Mouse (Mus musculus) heart, postnatal 0 days (tissue): ENCODE measurements around the gene Ints13. TPM values are rescaled to one million over a fixed set of nuclear protein-coding genes. Genes with fewer than 3 reads are reported as not detected.
A peak's percentile ranks its signal among the peaks of the same experiment; 100 is the strongest.

ENCODE experiments used
- ATAC-seq: fragments of 200-750 bp; cut with Nextera tagmentation; 2 replicates; pipeline ENCODE4 v1.8.0; 2017; ENCODE audit warnings: low read depth, moderate number of reproducible peaks, moderate library complexity; ENCODE audit not compliant: insufficient read depth
- DNase-seq: peaks from one replicate; pipeline ENCODE4 v3.0.0-alpha.2; 2016; ENCODE audit warnings: low spot score
- H3K27ac ChIP-seq: fragments of 300-500 bp; sonication (generic); 2 replicates; pipeline ENCODE4 v1.5.1; 2014; ENCODE audit warnings: low read depth, mild to moderate bottlenecking
- H3K27me3 ChIP-seq: fragments of 300-500 bp; sonication (generic); 2 replicates; pipeline ENCODE4 v1.6.1; 2014; ENCODE audit warnings: low read length, mixed read lengths; ENCODE audit not compliant: control insufficient read depth, insufficient read depth
- H3K36me3 ChIP-seq: fragments of 300-500 bp; sonication (generic); replicated peaks from 2 replicates; pipeline ENCODE4 v1.6.1; 2014; ENCODE audit warnings: low read length, mixed read lengths; ENCODE audit not compliant: control insufficient read depth, insufficient read depth
- H3K4me1 ChIP-seq: fragments of 300-500 bp; sonication (generic); 2 replicates; pipeline ENCODE4 v1.6.1; 2014; ENCODE audit warnings: antibody characterized with exemption; ENCODE audit not compliant: control insufficient read depth, insufficient read depth
- H3K4me2 ChIP-seq: fragments of 300-500 bp; sonication (generic); 2 replicates; pipeline ENCODE4 v1.6.1; 2014; ENCODE audit warnings: low read depth, mild to moderate bottlenecking, low read length, moderate library complexity
- H3K4me3 ChIP-seq: fragments of 300-500 bp; sonication (generic); 2 replicates; pipeline ENCODE4 v1.5.1; 2014; ENCODE audit warnings: low read depth, low read length
- H3K9ac ChIP-seq: fragments of 300-500 bp; sonication (generic); replicated peaks from 2 replicates; pipeline ENCODE4 v1.6.1; 2014; ENCODE audit warnings: low read depth, low read length, mixed read lengths
- H3K9me3 ChIP-seq: fragments of 300-500 bp; sonication (generic); replicated peaks from 2 replicates; pipeline ENCODE4 v1.6.1; 2016; ENCODE audit warnings: low read length; ENCODE audit not compliant: control insufficient read depth
- CTCF ChIP-seq: IDR thresholded peaks from 2 replicates; pipeline ENCODE4 v1.5.1; 2016; ENCODE audit warnings: antibody characterized with exemption, control low read depth, low read depth
- EP300 ChIP-seq: IDR thresholded peaks from 2 replicates; pipeline ENCODE4 v1.6.1; 2016; ENCODE audit warnings: antibody characterized with exemption, low read depth
- WGBS: fragments of 180-500 bp; shearing (Covaris S2); extraction: QIAGEN DNeasy Blood & Tissue Kit; methylation state at CpG from one replicate; pipeline ENCODE4 v1.1.7; 2014; 5-methylcytosine and 5-hydroxymethylcytosine counted together
- polyA plus RNA-seq: library from polyadenylated mRNA; unstranded; fragments of >200 nt; fragmentation: Nextera tagmentation; extraction: Ambion mirVana; gene quantifications from 2 replicates; pipeline ENCODE4 v1.2.1, GENCODE M21; 2015
- total RNA-seq: library from RNA; depleted of rRNA; stranded (reverse); fragments of >200 nt; gene quantifications from 2 replicates; pipeline ENCODE4 v1.2.3, GENCODE M21; 2014; ENCODE audit warnings: low replicate concordance

The Ints13 gene
- total and polyA plus RNA-seq, 2 experiments from 2014 or later: 24.4 to 29.3 TPM

DNA sequence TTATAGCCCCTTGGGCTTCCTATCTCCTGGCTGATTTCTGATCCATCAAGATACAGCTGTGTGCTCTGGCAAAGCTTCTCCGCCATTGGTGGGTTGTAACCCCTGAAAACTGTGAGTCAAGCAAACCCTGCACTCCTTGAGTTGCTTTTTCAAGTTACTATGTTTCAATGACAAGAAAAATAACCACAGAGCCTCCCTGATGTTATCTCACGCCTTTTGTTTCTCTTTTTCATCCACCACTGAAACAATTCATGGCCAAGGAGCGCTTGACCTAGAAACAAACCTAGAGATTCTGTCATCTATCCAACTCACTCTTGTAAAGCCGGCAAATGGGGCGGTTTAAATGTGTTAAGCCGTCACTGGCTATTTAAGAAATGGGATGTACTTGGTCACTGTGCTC, 61.7 kb downstream of the Ints13 start:
- no peak overlapping the region for H3K4me2 ChIP-seq
- ATAC-seq (no peak), DNase-seq (no peak)
- H3K9me3 ChIP-seq: no peaks in the 10 kb centered on the region
- H3K27ac ChIP-seq: peak overlapping the region; percentile 36; the same call in 1 of the 2 replicates
- H3K36me3 ChIP-seq: no peaks in the 10 kb centered on the region
- TF ChIP-seq CTCF (no peak), EP300 (no peak)
- H3K4me1 ChIP-seq: peaks cover 11% of the 10 kb centered on the region
- H3K27me3 ChIP-seq: no peaks in the 10 kb centered on the region
- no peak overlapping the region for H3K4me3 ChIP-seq
- H3K9ac ChIP-seq: no peak overlapping the region
- 67% methylated on average over 6 of the region's 6 CpGs for WGBS

DNA sequence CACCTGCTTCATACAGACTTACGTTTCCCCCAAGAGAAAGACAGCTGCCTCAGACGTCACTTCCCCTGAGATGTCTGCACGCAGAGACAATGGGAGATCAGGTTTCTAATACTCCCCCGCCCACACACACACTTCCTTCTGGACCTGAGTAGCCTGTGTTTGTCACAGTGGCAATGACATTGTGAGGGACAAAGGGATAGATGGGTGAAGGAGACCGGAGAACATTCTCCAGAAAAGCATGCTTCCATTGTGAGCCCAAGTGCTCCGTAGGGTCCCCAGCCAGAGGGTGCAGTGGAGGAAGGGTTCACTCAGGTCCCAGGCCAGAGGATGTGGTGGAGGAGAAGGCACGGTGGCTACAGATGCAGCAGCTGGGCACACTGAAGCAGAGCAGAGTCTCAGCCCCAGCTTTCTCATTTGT, 63.1 kb downstream of the Ints13 start:
- H3K27me3 ChIP-seq: no peaks in the 10 kb centered on the region
- ATAC-seq: peak; percentile 34; the same call in 1 of the 2 replicates
- no peaks in the 10 kb centered on the region for H3K36me3 ChIP-seq
- H3K4me1 ChIP-seq: peaks cover 11% of the 10 kb centered on the region
- H3K27ac ChIP-seq: peak overlapping the region; percentile 22; the same call in 1 of the 2 replicates
- 37% methylated on average over 7 of the region's 7 CpGs for WGBS
- no peaks in the 10 kb centered on the region for H3K9me3 ChIP-seq
- no peak overlapping the region for H3K4me3 ChIP-seq
- peak; percentile 28 for DNase-seq
- no peak for TF ChIP-seq CTCF
- TF ChIP-seq EP300: no peak
- H3K4me2 ChIP-seq: no peak overlapping the region
- H3K9ac ChIP-seq: no peak overlapping the region

DNA sequence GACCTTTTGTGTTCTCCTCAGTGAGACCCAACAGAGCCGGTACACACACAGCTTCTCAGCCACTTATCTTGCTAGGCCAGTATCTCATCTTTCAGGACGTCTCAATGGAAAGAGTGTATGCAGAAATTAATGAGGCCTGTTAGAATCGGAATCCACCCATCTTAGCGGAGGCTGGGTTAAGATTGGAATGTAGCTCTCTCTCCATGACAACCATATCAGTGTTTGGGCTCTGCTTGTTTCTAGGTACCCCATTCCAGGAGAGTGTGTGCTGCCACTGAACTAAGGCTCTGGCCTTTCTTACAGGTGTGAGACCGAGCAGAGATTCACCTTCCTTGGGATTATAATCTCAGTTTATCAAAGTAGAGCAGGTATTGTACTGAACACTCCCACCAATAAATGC, 63.7 kb downstream of the Ints13 start:
- Histone ChIP-seq H3K4me3 (no peak overlapping the region), H3K4me1 (peaks cover 11% of the 10 kb centered on the region), H3K36me3 (no peaks in the 10 kb centered on the region), H3K9ac (no peak overlapping the region), H3K27me3 (no peaks in the 10 kb centered on the region), H3K27ac (peak overlapping the region; percentile 1; the same call in 1 of the 2 replicates), H3K9me3 (no peaks in the 10 kb centered on the region), H3K4me2 (no peak overlapping the region)
- TF ChIP-seq CTCF (no peak), EP300 (no peak)
- WGBS: 20% methylated on average over 5 of the region's 5 CpGs
- ATAC-seq: peak; percentile 78; the same call in 1 of the 2 replicates
- peak; percentile 36 for DNase-seq

GRCm38 (mm10) chr6:146513384-146513783, 64.3 kb downstream of the Ints13 start:
- no peak for TF ChIP-seq CTCF
- TF ChIP-seq EP300: no peak
- ATAC-seq: no peak
- no peaks in the 10 kb centered on the region for H3K27me3 ChIP-seq
- H3K4me3 ChIP-seq: no peak overlapping the region
- H3K4me1 ChIP-seq: peaks cover 11% of the 10 kb centered on the region
- H3K4me2 ChIP-seq: no peak overlapping the region
- no peaks in the 10 kb centered on the region for H3K36me3 ChIP-seq
- H3K9me3 ChIP-seq: no peaks in the 10 kb centered on the region
- no peak overlapping the region; the same call in 1 of the 2 replicates for H3K27ac ChIP-seq
- no peak for DNase-seq
- 68% methylated on average over 8 of the region's 8 CpGs for WGBS
- H3K9ac ChIP-seq: no peak overlapping the region

DNA sequence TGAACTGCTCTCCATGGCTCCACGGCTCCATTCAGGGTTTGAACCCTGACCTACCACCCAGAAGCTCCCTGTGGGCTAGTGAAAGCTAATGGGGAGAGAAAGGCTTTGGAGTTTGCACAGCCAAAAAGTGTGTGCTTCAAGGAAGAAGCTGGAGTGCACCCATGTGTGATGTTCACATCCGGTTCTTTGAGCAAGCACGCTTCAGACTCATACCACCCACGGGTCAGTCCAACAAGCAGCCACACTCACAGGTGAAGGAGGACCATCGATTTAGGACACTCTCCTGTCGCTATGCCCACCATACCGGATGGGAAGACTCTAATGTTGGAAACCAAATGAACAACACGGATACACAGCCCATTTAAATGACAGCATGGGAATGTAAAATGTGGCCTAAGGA, 66.1 kb downstream of the Ints13 start:
- 90% methylated on average over 8 of the region's 8 CpGs for WGBS
- H3K9me3 ChIP-seq: no peaks in the 10 kb centered on the region
- no peak overlapping the region for H3K4me3 ChIP-seq
- no peak overlapping the region for H3K27ac ChIP-seq
- no peaks in the 10 kb centered on the region for H3K27me3 ChIP-seq
- ATAC-seq: no peak
- H3K4me2 ChIP-seq: no peak overlapping the region
- H3K9ac ChIP-seq: no peak overlapping the region
- no peak for DNase-seq
- H3K36me3 ChIP-seq: no peaks in the 10 kb centered on the region
- no peak for TF ChIP-seq CTCF
- no peak for TF ChIP-seq EP300
- H3K4me1 ChIP-seq: peaks cover 11% of the 10 kb centered on the region

- Histone ChIP-seq H3K27ac (no peak overlapping the region), H3K4me3 (no peak overlapping the region), H3K9me3 (no peaks in the 10 kb centered on the region), H3K36me3 (no peaks in the 10 kb centered on the region), H3K9ac (no peak overlapping the region), H3K4me1 (peaks cover 10% of the 10 kb centered on the region), H3K4me2 (no peak overlapping the region), H3K27me3 (no peaks in the 10 kb centered on the region)
- 58% methylated on average over 2 of the region's 2 CpGs for WGBS
- no peak for ATAC-seq
- TF ChIP-seq EP300 (no peak), CTCF (no peak)
- no peak for DNase-seq
These were observed 67.7 kb downstream of the Ints13 start for GRCm38 (mm10) chr6:146509891-146510290.
